Mouse (Mus musculus) ovary, adult 18-20 months (tissue): Measurements from ENCODE around the gene Calb2.
A peak's percentile ranks its signal among the peaks of the same experiment; 100 is the strongest.

Experiments
- DNase-seq: peaks from one replicate; pipeline ENCODE4 v3.0.0; 2022; ENCODE audit warnings: low spot score, mixed read lengths

The Calb2 gene

DNA sequence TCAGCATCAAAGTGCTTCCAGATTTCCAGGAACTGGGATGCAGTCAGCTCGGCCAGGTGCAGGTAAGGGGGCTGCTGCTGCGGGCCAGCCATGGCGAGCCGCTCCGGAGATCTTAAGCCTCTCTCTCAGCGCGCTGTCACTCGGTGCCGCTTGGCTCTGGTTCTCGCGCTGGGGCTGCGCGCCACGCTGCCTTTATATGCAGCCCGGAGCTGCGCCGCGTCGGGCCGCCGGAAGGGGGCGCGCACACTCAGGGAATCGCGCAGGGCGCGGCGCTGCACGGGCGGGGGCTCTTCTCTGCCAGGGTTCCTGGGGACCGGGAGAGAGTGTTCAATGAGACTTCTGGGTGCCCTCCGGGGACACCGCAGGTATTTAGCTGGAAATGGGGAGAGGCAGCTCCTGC lies at the start of gene Calb2:
Gene Calb2 (minus strand): TSS at position 165 of the 400 bp plus-strand sequence.
- no peak for DNase-seq

DNA sequence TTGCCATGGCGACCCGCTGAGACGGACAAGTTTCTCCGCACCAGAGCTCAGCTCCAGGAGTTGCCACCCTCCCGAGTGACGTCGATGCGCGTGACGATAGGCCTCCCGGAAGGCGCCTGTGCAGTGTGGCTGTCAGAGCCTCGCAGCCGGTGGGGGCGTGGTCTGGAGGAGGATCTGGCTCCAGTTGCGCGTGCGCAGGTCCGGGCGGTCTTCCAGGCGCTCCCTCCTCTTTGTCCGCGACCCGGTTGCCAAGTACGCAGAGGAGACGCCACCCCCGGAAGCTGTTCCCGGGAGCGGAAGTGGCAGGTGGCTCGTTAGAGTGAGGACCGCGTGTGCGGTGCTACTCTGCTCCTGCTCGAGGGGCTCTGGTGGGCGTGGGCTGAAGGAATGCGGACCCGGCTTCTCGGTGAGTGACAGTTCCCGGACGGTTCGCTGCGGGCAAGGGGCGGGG lies 49.7 kb upstream of the Calb2 start:
- peak; percentile 99 for DNase-seq

DNA sequence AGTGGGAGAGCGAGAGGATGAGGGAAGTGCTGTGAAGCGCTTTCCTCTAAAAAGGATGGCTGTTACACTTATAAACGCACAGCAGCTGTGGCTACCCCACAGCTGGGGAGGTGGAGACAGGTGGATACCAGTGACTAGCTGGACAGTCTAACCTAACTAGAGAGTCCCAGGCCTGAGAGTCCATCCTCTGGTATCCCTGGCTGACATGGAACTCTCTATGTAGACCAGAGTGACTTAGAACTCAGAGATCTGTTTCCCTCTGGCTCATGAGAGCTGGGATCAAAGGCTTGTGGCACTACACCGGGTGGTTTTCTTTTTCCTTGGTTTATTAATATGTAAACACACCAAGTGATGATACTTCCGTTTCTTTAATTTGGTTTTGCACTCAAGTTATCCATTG lies 49.2 kb upstream of the Calb2 start:
- DNase-seq: no peak

DNA sequence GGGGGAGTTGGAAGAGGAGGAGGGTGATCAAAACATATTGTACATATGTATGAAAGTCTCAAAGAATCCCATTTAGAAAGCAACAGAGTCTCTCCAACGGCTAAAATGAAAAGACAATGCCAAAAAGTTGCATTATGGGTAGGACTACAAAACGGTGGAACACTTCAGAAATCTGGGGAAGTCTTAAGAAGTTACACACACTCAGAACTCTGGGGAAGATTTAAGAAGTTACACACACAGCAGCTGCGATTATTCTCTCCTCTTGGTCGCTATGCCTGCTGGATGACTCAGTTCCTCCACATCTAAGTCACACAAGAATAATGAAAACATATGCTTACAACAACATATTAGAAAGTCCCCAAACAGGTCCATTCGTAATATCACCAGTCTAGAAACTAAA lies 48.2 kb upstream of the Calb2 start:
- DNase-seq: no peak

DNA sequence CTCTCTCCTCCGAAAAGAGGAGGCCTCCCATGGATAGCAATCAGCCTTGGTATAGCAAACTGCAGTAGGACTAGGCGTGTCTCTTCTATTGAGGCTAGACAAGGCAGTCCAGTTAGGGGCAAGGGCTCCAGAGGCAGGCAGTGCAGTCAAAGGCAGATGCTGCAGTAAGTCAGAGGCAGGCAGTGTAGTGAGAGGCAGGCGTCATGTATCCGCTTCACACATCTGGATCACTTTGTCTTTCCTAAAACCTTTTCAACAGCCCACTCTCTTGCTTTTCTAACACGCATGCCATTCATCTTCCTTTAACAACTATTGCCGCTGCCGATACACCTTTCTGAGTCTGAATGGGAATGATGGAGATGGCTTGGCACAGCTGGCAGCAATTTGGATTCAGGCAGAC lies 47.4 kb upstream of the Calb2 start, which contains the start of gene Cmtr2:
Gene Cmtr2 (plus strand): TSS at position 301 of the 400 bp plus-strand sequence.
- no peak for DNase-seq

DNA sequence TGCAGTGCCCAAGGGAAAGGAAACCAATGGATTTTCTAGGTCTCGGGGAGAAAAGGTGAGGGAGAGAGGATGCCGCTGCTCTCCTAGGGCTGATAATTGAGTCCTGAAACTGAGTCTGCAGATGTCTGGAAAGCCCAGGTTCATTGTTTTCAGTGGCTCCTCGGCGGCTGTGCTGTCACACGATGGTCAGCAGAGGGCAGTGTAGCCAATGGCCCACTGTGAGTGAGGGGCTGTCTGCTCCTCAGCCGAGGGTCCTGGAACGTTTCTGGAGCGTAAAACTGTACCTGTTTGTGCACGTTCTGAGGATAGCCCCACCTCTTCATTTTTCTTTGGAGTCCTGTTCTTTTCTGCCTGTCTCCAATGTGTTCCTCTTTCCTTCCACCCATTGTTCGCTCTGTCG lies 33.8 kb upstream of the Calb2 start:
- DNase-seq: no peak

DNA sequence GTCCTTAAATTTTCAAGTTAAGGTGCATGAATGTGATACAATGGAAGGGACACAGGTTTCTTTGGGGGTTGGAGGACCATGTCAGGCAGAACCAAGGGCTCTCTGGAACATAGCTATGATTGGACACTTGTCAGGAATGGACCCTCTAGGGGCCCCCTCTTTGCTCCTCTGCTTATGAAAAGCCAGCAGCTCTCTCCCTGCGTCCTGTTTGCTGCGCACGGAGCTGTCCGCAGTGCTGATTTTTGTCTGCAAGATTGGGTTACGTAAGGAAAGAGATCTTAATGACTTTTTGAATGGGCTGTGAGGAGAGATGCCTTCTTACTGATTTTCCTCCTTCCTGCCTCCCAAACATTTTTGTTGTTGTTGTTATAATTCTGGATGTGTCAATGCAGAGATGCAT lies 28.7 kb upstream of the Calb2 start:
- peak; percentile 21 for DNase-seq

DNA sequence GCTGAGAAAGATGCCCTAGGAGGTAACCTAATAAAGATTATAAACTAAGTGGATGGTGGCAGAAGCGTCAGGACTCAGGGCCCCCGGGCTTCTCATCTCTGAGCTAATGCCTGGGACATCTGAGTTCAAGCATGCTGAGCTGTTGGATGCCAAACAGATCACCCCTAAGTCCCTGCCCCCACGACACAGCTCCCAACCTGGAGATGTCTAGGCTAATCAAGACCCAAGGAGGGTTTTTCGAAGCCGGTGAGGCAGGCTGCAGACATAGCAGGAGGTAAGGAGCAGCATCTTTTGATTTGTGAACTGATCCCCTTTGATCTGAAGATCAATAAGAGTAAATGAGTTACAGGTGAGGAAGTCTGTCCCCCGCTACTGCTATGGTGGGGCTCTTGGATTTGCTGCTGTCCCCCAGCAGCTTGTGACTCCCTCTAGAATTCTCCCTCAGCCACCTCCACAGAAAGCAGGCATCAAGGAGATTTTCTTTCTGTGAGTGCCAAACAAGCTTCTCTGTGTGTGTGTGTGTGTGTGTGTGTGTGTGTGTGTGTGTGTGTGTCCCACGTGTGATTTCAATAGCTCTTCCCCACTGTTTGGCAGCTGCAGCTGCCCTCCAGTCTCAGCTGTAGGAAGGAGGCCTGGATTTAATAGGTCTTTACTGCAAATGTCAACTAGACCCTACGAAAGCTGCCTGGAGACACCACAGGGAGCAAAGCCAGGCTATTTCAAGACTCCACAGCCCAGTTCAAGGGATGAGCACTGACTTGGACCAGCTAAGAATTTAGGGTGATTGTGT lies 21.1 kb upstream of the Calb2 start:
- DNase-seq: no peak

DNA sequence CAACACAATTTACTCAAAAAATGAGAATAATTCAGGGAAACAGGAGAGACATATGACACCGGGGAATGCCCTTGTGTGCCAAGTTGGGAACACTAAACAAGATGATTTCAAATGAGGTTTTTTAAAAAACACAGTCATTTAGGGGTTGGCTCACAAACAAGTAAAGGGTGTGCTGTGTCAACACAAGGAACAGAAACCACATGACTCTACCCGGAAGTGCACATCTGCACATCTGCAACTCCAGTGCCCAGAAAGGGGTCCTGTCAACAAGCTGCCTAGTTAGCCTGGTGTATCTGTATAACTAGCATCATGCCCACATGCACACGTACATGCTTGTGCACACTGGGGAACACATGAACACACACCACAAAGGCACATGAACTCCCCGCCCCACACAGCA lies 17.5 kb upstream of the Calb2 start:
- DNase-seq: no peak

DNA sequence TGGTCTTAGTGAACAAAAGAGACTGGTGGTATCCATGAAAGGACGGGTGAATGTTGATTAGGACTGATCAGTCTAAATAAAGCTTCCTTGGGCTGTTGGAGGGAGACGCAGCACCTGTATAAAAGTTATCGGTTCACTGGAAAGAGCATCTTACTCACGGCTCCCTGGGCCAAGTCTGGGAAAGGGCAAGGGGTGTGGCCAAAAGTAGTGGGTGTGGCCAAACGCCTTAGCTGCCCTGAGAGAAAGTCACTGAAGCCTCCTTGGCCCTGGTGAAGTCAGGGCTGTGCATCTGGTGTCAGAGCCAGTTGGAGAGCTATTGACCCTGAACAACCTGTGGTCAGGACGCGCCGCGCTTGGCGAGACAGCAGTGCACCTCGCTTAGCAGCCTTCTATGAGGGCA lies 15.7 kb upstream of the Calb2 start:
- no peak for DNase-seq

DNA sequence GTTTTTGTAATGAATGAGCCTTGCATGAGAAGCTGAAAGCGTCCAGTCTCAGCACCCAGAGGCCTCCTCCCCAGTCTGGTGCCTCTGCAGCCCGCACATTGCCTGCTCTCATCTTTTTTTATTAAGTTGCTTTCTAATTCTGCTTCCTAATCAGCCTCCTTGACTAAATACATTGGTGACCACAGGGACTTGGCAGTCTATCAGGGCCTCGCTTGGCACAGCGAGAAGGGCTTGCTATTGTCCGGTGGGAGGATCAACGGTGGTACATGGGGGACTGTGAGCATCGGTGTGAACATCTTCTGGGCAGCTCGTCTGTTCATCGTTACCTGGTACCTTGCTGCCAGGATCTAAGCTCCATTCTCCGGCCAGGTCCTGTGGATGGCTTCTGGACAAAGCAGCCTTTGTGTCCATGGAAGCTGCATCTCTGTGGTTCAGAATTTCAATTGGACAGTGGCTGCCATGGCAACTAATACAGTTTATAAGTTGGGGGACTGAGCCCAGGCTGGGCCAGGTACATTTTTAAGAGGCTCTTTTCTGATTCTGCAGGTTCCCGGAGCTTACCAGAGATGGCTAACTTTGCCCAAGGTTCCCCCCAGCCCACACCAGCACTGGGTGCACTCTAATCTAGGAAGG lies 14.8 kb upstream of the Calb2 start:
- no peak for DNase-seq

DNA sequence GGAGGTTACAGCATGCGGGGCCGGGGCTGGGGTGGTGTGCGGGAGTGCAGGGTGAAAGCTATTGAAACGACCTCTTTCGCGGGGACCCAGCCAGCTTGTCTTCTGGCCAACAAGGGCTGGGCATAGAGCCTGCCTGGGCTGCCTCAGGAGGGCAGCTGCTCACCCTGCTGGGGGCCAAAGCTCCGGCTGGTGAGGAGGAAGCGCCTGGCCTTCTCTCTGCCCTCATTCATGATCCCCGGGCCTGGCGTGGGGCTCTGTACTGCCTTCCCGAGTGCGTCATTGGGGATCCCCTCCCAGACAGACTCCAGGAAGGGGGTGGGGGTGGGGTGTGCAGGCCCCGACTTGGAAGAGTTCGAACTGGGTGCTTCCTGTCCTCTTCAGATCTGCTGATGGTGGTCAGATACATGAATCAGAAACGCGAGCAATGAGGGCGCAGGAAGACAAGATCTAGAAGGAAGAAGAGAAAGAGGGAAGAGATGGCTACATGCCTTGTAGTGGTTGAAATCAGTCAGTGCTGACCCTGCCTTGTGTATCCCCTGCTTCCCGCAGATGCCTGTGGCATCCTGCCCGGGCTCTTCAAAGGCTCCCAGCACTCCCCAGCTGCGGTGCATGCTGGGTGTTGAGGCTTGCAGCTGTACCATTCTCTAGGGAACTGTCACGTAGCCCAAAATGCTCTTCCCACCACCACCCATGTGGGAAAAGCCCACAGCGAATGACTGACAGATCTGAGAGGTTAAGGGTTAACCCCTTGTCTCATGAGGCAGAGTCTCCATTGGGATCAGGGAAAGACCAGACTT lies 9.5 kb upstream of the Calb2 start:
- no peak for DNase-seq

DNA sequence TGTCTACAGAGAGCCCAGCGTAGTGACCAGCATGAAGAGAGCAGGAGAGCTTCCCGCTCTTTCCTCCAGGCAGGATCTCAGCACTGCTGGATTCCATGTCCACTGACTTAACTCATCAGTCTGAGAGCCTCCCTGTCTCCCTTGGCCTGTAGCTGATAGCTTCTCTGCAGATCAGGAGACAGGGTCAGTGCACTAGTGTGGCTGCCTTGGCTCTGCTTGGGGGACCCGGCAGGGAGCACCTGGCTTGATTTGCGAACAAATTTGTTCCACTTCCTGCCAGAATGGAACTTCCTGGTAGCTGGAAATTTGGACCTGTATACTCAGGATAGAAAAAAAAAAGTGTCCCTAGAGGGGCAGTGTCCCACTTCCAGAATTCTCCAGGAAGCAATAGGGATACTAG lies 6.8 kb upstream of the Calb2 start:
- no peak for DNase-seq

DNA sequence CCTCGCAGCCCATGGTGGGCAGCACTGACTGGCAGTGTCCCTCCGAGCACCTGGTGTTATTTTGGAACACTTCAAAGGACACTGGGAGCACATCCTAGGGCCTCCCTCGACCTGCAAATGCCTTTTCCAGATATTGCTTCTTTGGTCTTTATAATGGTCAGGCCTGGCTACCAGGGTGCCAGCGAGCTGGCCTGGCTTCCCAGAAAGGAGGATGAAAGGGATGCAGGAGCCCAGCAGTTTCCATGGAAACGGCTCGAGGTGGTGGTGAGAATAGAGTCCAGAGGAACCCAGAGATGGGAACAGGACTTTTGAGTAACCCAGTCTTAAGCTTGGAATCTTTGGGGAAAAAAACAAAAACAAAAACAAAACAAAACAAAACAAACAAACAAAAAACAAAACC lies 4.2 kb upstream of the Calb2 start:
- DNase-seq: no peak

DNA sequence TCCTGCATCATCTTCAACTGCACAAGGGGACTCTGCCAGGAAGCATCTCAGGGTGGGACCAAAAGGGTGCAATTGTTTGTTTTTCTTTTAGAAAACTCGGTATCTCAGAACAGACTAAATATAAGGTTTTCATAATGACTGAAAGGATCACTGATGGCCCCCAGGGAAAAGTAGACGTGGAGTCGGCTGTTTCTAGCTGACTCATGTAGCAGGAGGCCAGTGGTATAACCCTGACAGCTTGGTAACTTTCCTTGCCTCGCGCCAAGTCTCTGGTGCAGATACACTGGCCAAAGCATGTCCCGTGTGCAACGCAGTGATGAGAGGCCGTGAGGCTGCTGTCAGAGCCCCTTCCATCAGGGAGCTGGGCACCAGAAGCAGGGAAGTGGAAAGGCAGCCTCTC lies 1.7 kb downstream of the Calb2 start:
- no peak for DNase-seq

DNA sequence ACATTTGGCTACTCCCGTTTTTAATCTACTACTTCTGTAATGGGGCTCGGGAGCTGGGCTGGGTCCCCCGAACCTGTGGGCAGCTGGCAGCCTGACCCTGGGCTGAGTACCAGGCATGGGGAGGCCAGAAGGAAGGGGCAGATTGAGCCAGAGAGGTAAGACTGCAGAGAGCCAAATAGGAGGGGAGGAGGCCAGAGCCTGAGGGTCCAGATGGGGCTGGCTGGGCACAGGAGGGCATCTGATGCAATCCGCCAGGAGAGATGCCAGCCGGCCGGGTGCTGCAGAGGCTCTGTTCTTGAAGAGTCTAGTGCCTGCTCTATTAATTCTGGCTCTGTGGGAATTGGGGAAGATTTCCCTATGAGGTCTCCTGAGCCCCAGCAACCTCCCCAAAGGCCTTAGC lies 6.0 kb downstream of the Calb2 start:
- DNase-seq: no peak

DNA sequence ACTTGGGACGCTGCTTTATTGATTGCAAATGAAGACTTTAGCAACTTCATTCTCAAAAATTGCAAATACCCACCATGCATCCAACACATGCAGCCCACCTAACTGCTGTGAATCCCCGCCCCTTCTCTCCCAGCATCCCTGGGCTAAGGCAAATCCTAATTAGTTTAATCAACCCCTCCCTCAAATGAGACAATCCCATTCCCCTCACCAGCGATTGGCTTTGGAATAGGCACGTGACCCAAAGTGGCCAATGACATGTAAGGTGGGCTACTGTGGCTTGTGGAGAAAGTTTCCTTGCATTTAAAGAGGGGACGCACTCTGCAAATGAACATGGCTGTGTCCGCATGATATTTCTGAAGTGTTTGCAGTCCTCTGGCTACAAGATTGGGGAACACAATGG lies 15.1 kb downstream of the Calb2 start:
- no peak for DNase-seq

DNA sequence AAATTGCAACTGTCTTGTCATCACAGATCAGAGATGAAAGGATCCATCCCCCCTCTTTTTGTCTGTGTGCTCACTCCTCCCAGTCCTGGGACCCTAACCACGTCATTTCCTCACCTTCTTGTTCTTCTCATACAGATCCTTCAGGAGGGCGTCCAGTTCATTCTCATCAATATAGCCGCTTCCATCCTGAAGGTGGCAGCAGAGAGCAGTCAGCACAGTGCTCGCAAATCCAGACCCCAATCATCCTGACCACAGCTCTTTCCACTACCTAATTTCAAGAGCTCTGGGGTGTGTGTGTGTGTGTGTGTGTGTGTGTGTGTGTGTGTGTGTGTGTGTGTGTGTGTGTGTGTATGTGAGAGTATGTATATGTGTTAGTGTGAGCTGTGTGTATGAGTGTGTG lies 22.5 kb downstream of the Calb2 start:
- no peak for DNase-seq

DNA sequence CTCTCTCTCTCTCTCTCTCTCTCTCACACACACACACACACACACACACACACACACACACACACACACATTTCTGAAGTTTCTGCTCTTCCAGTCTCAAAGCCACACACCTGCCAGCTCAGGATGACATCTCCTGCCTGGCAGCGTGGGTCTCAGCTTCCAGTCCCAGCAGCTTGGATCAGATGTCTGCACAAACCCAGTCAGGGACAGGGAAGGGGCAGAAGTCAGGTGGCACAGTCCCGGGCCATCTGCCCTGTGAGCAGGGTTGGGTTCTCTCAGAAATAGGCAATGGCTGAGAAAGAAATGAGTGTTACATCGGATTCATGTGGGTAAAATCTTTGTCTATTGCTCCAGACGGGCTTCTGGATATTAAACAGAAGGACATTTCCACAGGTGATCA lies 27.2 kb downstream of the Calb2 start:
- DNase-seq: no peak

DNA sequence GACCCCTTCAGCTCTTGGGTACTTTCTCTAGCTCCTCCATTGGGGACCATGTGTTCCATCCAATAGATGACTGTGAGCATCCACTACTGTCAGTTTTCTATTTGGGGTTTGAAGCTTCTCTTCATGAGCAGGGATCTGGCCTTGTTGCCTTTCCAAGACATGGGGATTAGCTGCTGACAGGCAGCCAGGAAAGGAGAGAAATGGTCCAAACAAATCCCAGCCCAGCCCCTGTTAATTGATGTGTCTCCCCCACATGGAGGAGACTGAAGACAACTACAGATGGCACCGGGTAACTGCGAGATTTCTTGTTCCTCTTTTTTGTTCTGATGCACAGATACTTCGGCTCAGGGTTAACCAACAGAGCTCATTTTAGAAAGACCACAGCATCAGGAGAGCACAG lies 27.9 kb downstream of the Calb2 start:
- no peak for DNase-seq

DNA sequence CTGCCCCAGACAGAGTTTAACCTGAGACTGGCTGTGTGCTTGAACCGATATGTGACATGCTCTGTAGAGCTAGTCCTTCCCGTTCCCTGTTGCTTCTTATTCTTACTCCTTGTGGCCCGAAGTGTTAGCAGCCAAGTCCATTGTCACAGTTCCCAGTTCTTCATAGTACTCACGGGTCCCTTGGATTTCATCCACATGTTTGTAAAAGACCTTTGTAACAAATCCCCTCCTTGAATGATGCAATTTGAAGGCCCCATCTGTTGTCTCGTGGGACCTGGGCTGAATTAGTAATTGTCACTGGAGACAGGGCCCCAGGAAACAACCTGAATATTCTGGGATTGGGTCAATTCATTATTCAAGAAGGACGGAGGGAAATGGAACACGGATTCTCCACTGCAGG lies 32.5 kb downstream of the Calb2 start:
- no peak for DNase-seq

DNA sequence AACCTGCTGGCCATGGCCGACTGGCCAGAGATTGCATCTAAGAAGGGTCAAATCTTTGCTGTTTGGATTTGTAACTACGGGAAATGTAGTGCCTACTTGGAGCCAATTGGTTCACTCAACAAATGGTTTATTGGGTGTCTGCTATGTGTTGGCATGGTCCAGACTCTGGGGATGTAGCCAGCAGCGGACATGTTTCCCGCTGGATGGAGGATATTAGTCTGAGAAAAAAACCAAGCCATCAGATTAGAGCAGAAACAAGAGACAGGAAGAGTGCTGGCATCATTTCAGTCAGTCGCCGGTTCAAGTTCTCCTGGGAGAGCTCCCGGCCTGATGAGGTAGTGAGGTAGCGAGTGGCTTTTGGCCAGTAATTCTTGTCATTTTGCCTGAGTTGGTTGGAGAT lies 33.8 kb downstream of the Calb2 start:
- DNase-seq: no peak

DNA sequence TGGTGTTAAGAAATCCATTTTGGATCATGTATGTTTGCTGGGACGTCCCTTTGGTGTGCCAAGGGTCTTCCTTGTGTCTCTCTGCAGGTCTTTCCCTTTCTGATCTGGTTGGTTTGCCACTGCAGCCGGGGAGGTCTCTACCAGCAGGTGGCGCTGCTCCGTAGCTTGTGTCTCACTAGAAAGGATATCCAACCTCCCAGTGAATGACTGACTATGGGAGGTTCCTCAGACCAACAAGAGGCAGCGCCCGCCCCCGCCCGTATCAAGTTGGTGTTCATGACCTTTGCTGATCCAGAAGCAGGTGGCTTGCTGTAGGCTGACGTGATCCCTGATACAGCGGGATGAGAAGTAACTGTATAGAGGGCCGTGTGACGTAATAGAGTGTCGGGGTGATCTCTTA lies 37.5 kb downstream of the Calb2 start:
- DNase-seq: peak; percentile 8
